Mouse (Mus musculus) macrophage (primary cell): ENCODE results near the gene Prn. TPM values are rescaled to one million over a fixed set of nuclear protein-coding genes. Genes with fewer than 3 reads are reported as not detected.

Source experiments
- H3K27ac ChIP-seq: fragments of 350-480 bp; formaldehyde crosslinking; 2 replicates; pipeline ENCODE4 v1.9.0; 2021
- H3K36me3 ChIP-seq: fragments of 350-480 bp; formaldehyde crosslinking; 2 replicates; pipeline ENCODE4 v1.9.0; 2021; ENCODE audit errors: inconsistent target
- H3K4me3 ChIP-seq: fragments of 350-480 bp; formaldehyde crosslinking; 2 replicates; pipeline ENCODE4 v1.9.0; 2021; ENCODE audit errors: inconsistent target
- H3K79me2 ChIP-seq: fragments of 350-480 bp; formaldehyde crosslinking; 2 replicates; pipeline ENCODE4 v1.9.0; 2021; ENCODE audit errors: inconsistent target
- WGBS: methylation state at CpG from one replicate; pipeline ENCODE4 v1.1.7; 2026; ENCODE audit warnings: inconsistent platforms; ENCODE audit not compliant: missing documents; 5-methylcytosine and 5-hydroxymethylcytosine counted together
- polyA plus RNA-seq: library from polyadenylated mRNA; stranded (reverse); fragments of 250-400 nt; gene quantifications from 3 replicates; pipeline ENCODE4 v1.2.4, GENCODE M21; 2018; ENCODE audit warnings: inconsistent platforms

The Prn gene
- polyA plus RNA-seq, 1 experiment from 2014 or later = not detected

DNA sequence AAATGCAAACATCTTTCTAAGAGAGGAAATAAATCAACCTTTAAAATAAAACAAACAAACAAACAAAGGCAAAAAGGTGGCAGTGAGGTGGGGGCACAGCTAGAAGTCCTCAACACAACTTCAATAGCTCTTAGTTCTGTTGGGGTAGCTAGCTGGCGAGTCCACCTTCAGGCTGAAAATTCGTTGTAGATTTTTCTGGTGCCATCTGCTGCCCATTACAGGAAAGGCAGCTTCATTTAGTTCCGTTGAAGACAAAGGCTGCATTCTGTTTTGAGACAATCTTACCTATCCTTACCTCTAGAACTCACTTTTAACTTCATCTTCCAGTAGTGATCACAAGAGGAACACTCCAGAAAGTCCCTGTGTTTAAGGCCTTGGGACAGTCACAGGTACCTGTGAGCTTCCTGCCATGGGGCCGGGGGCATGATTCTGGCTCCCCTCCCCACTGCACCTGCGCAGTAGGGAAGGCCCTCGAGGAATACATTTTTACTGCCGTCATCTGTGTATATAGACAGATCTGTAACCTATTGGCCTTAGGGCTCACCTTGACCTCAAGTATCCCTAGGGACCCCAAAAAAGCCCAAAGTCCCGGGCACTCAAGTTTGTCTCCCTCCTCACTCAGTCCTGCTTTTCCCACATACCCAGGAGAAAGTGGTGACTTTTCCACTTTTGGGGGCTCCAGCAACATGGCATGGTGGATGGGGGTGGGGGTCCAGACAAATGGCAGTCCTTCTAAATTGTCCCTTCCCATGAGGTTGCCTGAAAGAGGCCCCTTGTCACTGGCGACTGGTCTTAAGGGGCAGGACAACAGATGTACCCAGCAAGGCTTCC is 40.2 kb downstream of the Prn start:
- H3K79me2 ChIP-seq = no peaks in the 10 kb centered on the region
- WGBS = 41% methylated on average over 8 of the region's 9 CpGs
- no peak overlapping the region for H3K4me3 ChIP-seq
- H3K27ac ChIP-seq = no peak overlapping the region
- no peaks in the 10 kb centered on the region for H3K36me3 ChIP-seq

DNA sequence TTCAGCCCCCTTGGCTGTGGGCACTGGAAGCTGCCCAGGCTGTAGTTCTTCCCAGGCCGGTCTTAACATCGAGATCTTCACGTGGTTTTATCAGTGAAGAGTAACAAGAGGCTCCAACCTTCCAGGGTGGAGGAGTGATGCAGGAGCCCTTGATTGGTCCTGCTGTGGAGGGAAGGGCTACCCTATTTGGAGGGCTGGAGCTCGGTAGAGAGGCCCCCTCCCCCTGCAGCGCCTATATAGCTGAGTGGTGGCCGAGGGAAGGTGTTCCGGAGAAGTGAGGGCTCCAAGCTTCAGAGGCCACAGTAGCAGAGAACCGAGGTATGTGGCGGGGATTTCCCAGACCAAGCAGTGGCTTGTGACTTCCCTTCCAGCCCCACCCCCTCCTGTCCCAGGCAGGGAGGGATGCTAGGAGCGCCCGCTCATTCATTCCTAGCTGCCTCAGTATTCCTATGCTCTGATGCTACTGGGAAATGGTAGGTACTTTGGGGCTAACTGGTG is 40.9 kb downstream of the Prn start, which contains the start of gene Prnd:
TSS of gene Prnd (plus strand) at position 264 of the 498 bp plus-strand sequence.
- WGBS = 5% methylated on average over 11 of the region's 11 CpGs

GRCm38 (mm10) chr2:131952456-131952855 is 42.7 kb downstream of the Prn start:
- H3K36me3 ChIP-seq = no peaks in the 10 kb centered on the region
- no peaks in the 10 kb centered on the region for H3K79me2 ChIP-seq
- H3K27ac ChIP-seq = no peak overlapping the region
- whole genome bisulfite sequencing = 75% methylated on average over 2 of the region's 2 CpGs
- no peak overlapping the region for H3K4me3 ChIP-seq

More for the DNA sequence above, 40.9 kb downstream of the Prn start, which contains the start of gene Prnd:
- no peaks in the 10 kb centered on the region for H3K79me2 ChIP-seq
- H3K27ac ChIP-seq = no peak within 1 kb of the TSS
- H3K4me3 ChIP-seq = no peak within 1 kb of the TSS
- H3K36me3 ChIP-seq = no peaks in the 10 kb centered on the region

DNA sequence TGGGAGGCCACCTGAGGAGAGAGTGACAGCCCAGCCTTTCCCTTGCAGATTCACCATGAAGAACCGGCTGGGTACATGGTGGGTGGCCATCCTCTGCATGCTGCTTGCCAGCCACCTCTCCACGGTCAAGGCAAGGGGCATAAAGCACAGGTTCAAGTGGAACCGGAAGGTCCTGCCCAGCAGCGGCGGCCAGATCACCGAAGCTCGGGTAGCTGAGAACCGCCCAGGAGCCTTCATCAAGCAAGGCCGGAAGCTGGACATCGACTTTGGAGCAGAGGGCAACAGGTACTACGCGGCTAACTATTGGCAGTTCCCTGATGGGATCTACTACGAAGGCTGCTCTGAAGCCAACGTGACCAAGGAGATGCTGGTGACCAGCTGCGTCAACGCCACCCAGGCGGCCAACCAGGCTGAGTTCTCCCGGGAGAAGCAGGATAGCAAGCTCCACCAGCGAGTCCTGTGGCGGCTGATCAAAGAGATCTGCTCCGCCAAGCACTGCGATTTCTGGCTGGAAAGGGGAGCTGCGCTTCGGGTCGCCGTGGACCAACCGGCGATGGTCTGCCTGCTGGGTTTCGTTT is 43.3 kb downstream of the Prn start:
- no peaks in the 10 kb centered on the region for H3K79me2 ChIP-seq
- no peak overlapping the region for H3K4me3 ChIP-seq
- 32% methylated on average over 29 of the region's 29 CpGs for WGBS
- no peak overlapping the region for H3K27ac ChIP-seq
- no peaks in the 10 kb centered on the region for H3K36me3 ChIP-seq

- no peak overlapping the region for H3K4me3 ChIP-seq
- 88% methylated on average over 4 of the region's 4 CpGs for WGBS
Observed at GRCm38 (mm10) chr2:131953711-131954110, 44.0 kb downstream of the Prn start.

DNA sequence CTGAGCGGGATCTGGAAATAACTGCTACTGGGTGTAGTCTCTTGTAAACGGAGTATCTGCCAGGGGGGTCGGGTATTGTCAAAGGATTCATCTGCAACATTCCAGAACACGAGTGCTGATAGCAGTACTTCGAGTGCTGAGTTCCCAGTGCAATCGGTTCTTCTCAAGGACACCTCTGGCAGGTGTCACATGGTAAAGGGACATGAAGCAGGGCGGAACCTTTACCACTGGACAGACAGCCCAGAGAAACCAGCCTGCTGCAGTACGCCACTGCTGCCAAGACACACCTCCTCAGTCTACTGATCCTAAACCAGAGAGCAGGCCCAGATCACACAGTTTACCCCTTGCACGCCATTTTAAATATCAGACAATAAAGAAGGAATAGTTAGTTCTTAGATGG is 45.1 kb downstream of the Prn start:
- 79% methylated on average over 7 of the region's 9 CpGs for whole genome bisulfite sequencing
- Histone ChIP-seq H3K36me3 (no peaks in the 10 kb centered on the region), H3K4me3 (no peak overlapping the region), H3K27ac (no peak overlapping the region), H3K79me2 (no peaks in the 10 kb centered on the region)

More at GRCm38 (mm10) chr2:131953711-131954110, 44.0 kb downstream of the Prn start:
- Histone ChIP-seq H3K27ac (no peak overlapping the region), H3K36me3 (no peaks in the 10 kb centered on the region), H3K79me2 (no peaks in the 10 kb centered on the region)

GRCm38 (mm10) chr2:131955264-131955663 is 45.5 kb downstream of the Prn start:
- Histone ChIP-seq H3K4me3 (peak overlapping the region; percentile 2; the same call in 1 of the 2 replicates), H3K27ac (no peak overlapping the region), H3K36me3 (no peaks in the 10 kb centered on the region), H3K79me2 (no peaks in the 10 kb centered on the region)
- WGBS = 6% methylated on average over 17 of the region's 17 CpGs

DNA sequence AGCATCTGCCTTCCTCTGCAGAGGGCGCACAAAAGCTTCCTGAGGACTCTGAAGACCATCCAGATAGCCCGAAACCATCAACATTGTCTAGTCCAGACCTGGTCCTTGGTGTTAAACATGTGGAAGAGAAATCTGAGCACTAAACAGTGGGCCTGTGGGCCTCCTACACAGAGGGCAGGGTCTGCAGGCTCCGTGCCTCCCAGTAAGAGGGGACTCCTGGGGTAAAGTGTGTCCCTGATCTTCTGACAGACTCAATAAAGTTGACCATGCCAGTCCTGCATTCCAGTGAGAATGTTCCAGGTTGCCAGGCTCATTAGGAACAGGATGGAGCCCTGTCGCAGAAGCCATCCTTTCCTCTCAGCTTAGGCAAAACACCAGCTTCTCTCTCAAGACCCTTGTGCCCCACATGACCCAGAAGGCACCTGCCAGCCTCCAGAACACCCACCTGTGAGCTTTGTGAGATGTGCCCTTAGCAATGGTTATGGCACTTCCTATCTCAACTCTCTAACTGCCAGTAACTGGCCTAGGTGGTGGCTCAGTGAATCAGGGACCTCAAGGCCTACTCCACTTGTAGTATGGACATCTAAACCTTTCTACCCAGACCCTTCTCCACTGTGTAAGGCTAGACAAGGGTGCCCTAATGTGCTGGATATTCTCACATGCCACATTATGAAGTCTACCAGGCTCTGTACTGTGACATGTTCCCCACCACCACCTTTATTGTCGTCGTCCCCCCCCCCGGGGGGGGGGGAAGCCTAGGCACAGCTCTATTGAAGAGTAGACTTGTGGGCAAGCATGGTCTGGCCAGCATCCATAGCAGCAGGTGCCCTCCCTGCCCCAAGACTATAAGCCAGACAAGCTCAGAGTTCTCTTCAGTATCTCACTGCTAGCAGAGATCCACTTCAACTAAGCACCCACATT is 46.8 kb downstream of the Prn start:
- no peaks in the 10 kb centered on the region for H3K79me2 ChIP-seq
- H3K36me3 ChIP-seq = no peaks in the 10 kb centered on the region
- H3K4me3 ChIP-seq = no peak overlapping the region
- 90% methylated on average over 7 of the region's 7 CpGs for WGBS
- no peak overlapping the region for H3K27ac ChIP-seq

- Histone ChIP-seq H3K79me2 (no peaks in the 10 kb centered on the region), H3K27ac (no peak overlapping the region), H3K4me3 (no peak overlapping the region), H3K36me3 (no peaks in the 10 kb centered on the region)
- WGBS = 76% methylated on average over 9 of the region's 9 CpGs
Observed at GRCm38 (mm10) chr2:131957731-131958222, 48.0 kb downstream of the Prn start.

GRCm38 (mm10) chr2:131961671-131962070 is 51.9 kb downstream of the Prn start:
- H3K4me3 ChIP-seq = no peak overlapping the region
- H3K36me3 ChIP-seq = no peaks in the 10 kb centered on the region
- H3K79me2 ChIP-seq = no peaks in the 10 kb centered on the region
- WGBS = 83% methylated on average over 2 of the region's 2 CpGs
- no peak overlapping the region for H3K27ac ChIP-seq

- no peak overlapping the region for H3K27ac ChIP-seq
- 90% methylated on average over 2 of the region's 2 CpGs for WGBS
Observed at GRCm38 (mm10) chr2:131970597-131970996, 60.8 kb downstream of the Prn start.

DNA sequence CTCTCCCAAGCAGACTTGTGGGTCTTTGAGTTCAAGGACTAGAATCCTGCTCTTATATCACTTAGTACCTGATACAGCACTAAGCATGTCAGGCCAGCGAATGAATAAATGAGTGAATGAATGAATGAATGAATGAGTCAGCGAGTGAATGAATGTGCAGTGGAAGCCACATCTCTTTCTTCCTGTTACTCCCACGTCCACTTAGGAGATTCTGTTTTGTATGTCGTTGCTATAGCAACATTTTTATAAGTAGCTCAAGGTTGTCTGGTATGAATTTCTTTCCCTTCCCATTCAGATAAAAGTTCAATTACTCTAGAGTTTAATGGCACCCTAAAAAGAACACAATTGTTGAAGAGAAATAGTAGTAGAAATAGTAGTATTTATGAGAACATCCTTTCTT is 61.3 kb downstream of the Prn start:
- Histone ChIP-seq H3K79me2 (no peaks in the 10 kb centered on the region), H3K27ac (no peak overlapping the region), H3K4me3 (no peak overlapping the region), H3K36me3 (no peaks in the 10 kb centered on the region)
- WGBS = 73% methylated on average over 4 of the region's 4 CpGs

More at GRCm38 (mm10) chr2:131970597-131970996, 60.8 kb downstream of the Prn start:
- H3K79me2 ChIP-seq = no peaks in the 10 kb centered on the region
- H3K4me3 ChIP-seq = no peak overlapping the region
- H3K36me3 ChIP-seq = no peaks in the 10 kb centered on the region

- WGBS = 53% methylated on average over 3 of the region's 3 CpGs
- no peaks in the 10 kb centered on the region for H3K79me2 ChIP-seq
- no peaks in the 10 kb centered on the region for H3K36me3 ChIP-seq
- no peak overlapping the region for H3K4me3 ChIP-seq
- no peak overlapping the region for H3K27ac ChIP-seq
Observed at GRCm38 (mm10) chr2:131976663-131977062, 66.9 kb downstream of the Prn start.

DNA sequence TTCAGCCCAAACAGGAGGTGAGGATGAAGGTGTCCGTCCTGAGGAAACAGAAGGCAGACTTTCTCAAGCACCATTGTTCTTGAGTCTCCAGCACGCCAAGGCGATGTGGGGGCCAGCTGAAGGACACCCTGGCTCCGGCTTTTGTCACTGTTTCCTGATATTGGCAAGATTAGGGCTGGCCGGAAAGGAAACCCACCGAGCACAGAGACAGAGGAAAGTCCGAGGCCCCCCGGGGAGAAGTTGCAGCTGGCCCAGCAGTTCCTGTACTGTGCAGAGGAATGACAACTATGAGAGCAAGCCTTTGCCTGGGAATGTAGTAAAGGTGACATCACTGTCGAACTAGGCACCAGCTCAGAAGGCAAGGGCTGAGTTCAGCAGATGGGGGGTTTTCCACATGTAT is 71.1 kb downstream of the Prn start:
- H3K79me2 ChIP-seq = no peaks in the 10 kb centered on the region
- H3K27ac ChIP-seq = no peak overlapping the region
- no peaks in the 10 kb centered on the region for H3K36me3 ChIP-seq
- H3K4me3 ChIP-seq = no peak overlapping the region
- 38% methylated on average over 9 of the region's 9 CpGs for WGBS
